Mouse (Mus musculus) megakaryocyte progenitor cell, adult 5-6 weeks (primary cell): ENCODE measurements around the gene Krtap5-4. TPM values are rescaled to one million over a fixed set of nuclear protein-coding genes. Genes with fewer than 3 reads are reported as not detected.
A peak's percentile ranks its signal among the peaks of the same experiment; 100 is the strongest.
"Not testable (repeated sequence)": the region's sequence is repeated elsewhere in the genome, so short reads cannot be mapped to it uniquely, and the experiment has no call there.

Experiments
- ATAC-seq: replicated peaks from 2 replicates; pipeline ENCODE4 v1.8.0; 2016; ENCODE audit warnings: mild to moderate bottlenecking, moderate TSS enrichment, inconsistent platforms; ENCODE audit not compliant: poor library complexity
- total RNA-seq, 2 experiments: library from RNA; stranded (forward) in 1 of 2; stranded (reverse) in 1 of 2; fragments of 157-497, 149-512 nt in 1 of 2; fragments of 200-1000 nt in 1 of 2; gene quantifications; 2 replicates each; pipeline versions ENCODE4 v1.2.3 to v1.2.4; 2015 to 2017

Gene Krtap5-4
- total RNA-seq, 2 experiments from 2014 or later, result not detected

- ATAC-seq, result not testable (repeated sequence)
Observed at GRCm38 (mm10) chr7:142321637-142322306, 18.4 kb downstream of the Krtap5-4 start.

- no peak for ATAC-seq
Observed at GRCm38 (mm10) chr7:142322641-142323040, 19.3 kb downstream of the Krtap5-4 start.

- ATAC-seq, result no peak
Observed at GRCm38 (mm10) chr7:142323396-142324117, 20.2 kb downstream of the Krtap5-4 start.

GRCm38 (mm10) chr7:142326714-142327445 is 23.5 kb downstream of the Krtap5-4 start:
- no peak for ATAC-seq

GRCm38 (mm10) chr7:142328507-142328906 is 25.2 kb downstream of the Krtap5-4 start:
- ATAC-seq, result no peak

GRCm38 (mm10) chr7:142330271-142330724 is 26.9 kb downstream of the Krtap5-4 start:
- no peak; the same call in 1 of the 2 replicates for ATAC-seq

- no peak for ATAC-seq
Observed at GRCm38 (mm10) chr7:142331281-142331680, 27.9 kb downstream of the Krtap5-4 start.

GRCm38 (mm10) chr7:142332741-142333140 is 29.4 kb downstream of the Krtap5-4 start:
- ATAC-seq, result not testable (repeated sequence)

- peak; percentile 90 for ATAC-seq
Observed at GRCm38 (mm10) chr7:142334246-142334645, 30.9 kb downstream of the Krtap5-4 start.

GRCm38 (mm10) chr7:142335151-142335550 is 31.8 kb downstream of the Krtap5-4 start:
- ATAC-seq, result no peak

GRCm38 (mm10) chr7:142340269-142340970 is 37.1 kb downstream of the Krtap5-4 start:
- peak; percentile 91 for ATAC-seq

- ATAC-seq, result 0 out of 2 replicates have a peak, but pooled peaks have one; percentile 1
Observed at GRCm38 (mm10) chr7:142341564-142342246, 38.4 kb downstream of the Krtap5-4 start.

- ATAC-seq, result peak; percentile 33
Observed at GRCm38 (mm10) chr7:142342247-142342640, 38.9 kb downstream of the Krtap5-4 start.

- ATAC-seq, result peak; percentile 29
Observed at GRCm38 (mm10) chr7:142347542-142347941, 44.2 kb downstream of the Krtap5-4 start.

GRCm38 (mm10) chr7:142349308-142349961 is 46.1 kb downstream of the Krtap5-4 start:
- peak; percentile 21; the same call in 1 of the 2 replicates for ATAC-seq

- ATAC-seq, result peak; percentile 58
Observed at GRCm38 (mm10) chr7:142351569-142351968, 48.2 kb downstream of the Krtap5-4 start.

- peak; percentile 69 for ATAC-seq
Observed at GRCm38 (mm10) chr7:142353854-142354253, 50.5 kb downstream of the Krtap5-4 start.
